Mouse (Mus musculus) stomach, embryonic 14.5 days (tissue): ENCODE measurements around the gene Tbx15. TPM values are rescaled to one million over a fixed set of nuclear protein-coding genes. Genes with fewer than 3 reads are reported as not detected.
A peak's percentile ranks its signal among the peaks of the same experiment; 100 is the strongest.
"Not testable (repeated sequence)": the region's sequence is repeated elsewhere in the genome, so short reads cannot be mapped to it uniquely, and the experiment has no call there.

Experiments
- ATAC-seq: fragments of 200-750 bp; cut with Nextera tagmentation; 2 replicates; pipeline ENCODE4 v1.8.0; 2017; ENCODE audit warnings: low read depth, moderate TSS enrichment; ENCODE audit not compliant: insufficient number of reproducible peaks, insufficient read depth, low FRiP score
- H3K27ac ChIP-seq: fragments of 300-500 bp; sonication (generic); 2 replicates; pipeline ENCODE4 v1.5.1; 2014; ENCODE audit warnings: mild to moderate bottlenecking, low read length, moderate library complexity, mixed read lengths
- H3K27me3 ChIP-seq: fragments of 300-500 bp; sonication (generic); 2 replicates; pipeline ENCODE4 v1.6.1; 2014; ENCODE audit warnings: low read length, control low read depth, mixed read lengths; ENCODE audit not compliant: control insufficient read depth, insufficient read depth
- H3K36me3 ChIP-seq: fragments of 300-500 bp; sonication (generic); 2 replicates; pipeline ENCODE4 v1.6.1; 2014; ENCODE audit warnings: mild to moderate bottlenecking, control low read depth, low read length, moderate library complexity, mixed read lengths; ENCODE audit not compliant: control insufficient read depth, insufficient read depth
- H3K4me1 ChIP-seq: fragments of 300-500 bp; sonication (generic); 2 replicates; pipeline ENCODE4 v1.6.1; 2014; ENCODE audit warnings: low read length, control low read depth, mixed read lengths; ENCODE audit not compliant: control insufficient read depth, insufficient read depth
- H3K4me2 ChIP-seq: fragments of 300-500 bp; sonication (generic); replicated peaks from 2 replicates; pipeline ENCODE4 v1.6.1; 2014; ENCODE audit warnings: low read depth, low read length, control low read depth
- H3K4me3 ChIP-seq: fragments of 300-500 bp; sonication (generic); 2 replicates; pipeline ENCODE4 v1.5.1; 2014; ENCODE audit warnings: low read depth, low read length, control low read depth
- H3K9ac ChIP-seq: fragments of 300-500 bp; sonication (generic); replicated peaks from 2 replicates; pipeline ENCODE4 v1.6.1; 2014; ENCODE audit warnings: low read depth, mild to moderate bottlenecking, control low read depth, low read length, moderate library complexity, mixed read lengths
- H3K9me3 ChIP-seq: fragments of 300-500 bp; sonication (generic); 2 replicates; pipeline ENCODE4 v1.6.1; 2016; ENCODE audit warnings: low read depth, low read length, control low read depth; ENCODE audit not compliant: control insufficient read depth
- WGBS: fragments of 180-500 bp; shearing (Covaris S2); extraction: QIAGEN DNeasy Blood & Tissue Kit; methylation state at CpG from one replicate; pipeline ENCODE4 v1.1.7; 2014; 5-methylcytosine and 5-hydroxymethylcytosine counted together
- polyA plus RNA-seq: library from polyadenylated mRNA; unstranded; fragments of >200 nt; fragmentation: Nextera tagmentation; extraction: Ambion mirVana; gene quantifications from 2 replicates; pipeline ENCODE4 v1.2.1, GENCODE M21; 2014

Gene Tbx15
- polyA plus RNA-seq, 1 experiment from 2014 or later = 0.13 TPM

DNA sequence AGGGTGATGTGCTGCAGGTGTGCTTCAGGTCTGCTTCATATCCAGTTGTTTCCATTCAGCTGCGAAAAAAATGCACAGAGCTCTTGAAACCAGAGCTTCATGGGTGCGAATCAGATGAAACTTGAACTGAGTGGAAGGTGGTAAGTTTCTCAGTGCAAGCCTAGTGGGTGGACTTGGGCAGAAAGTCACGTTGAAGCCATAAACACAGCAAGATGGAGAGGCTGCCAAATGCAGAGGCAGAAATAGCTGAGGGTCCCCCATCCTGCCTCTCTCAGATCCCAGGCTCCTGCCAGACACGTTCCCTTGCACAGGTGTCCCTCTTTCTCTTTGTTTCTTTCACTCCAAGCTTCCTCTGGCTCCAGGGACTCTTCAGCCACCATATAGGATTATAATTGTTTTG, 41.3 kb downstream of the Tbx15 start:
- Histone ChIP-seq H3K4me2 (no peak overlapping the region), H3K27ac (no peak overlapping the region), H3K36me3 (no peaks in the 10 kb centered on the region), H3K9ac (no peak overlapping the region), H3K27me3 (no peaks in the 10 kb centered on the region), H3K4me3 (no peak overlapping the region), H3K9me3 (no peaks in the 10 kb centered on the region), H3K4me1 (no peaks in the 10 kb centered on the region)
- 53% methylated on average over 4 of the region's 4 CpGs for WGBS
- no peak for ATAC-seq

DNA sequence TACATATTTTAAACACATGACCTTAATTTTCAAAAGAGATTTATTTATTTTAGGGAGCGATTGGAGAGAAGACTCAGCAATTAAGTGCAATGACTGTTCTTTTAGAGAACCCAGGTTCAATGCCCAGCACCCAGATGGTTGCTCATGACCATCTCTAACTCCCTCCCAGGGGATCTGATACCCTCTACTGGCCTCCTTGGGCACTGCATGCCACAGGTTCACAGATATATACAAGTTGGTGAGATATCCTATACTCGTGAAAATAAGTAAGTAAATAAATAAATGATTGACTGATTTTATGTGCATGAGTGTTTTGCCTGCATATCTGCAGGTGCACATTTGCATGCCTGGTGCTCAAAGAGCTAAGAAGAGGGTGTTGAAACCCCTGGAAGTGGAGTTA, 48.1 kb downstream of the Tbx15 start:
- Histone ChIP-seq H3K27ac (no peak overlapping the region), H3K4me1 (no peaks in the 10 kb centered on the region), H3K27me3 (no peaks in the 10 kb centered on the region), H3K9me3 (no peaks in the 10 kb centered on the region), H3K9ac (no peak overlapping the region), H3K36me3 (no peaks in the 10 kb centered on the region), H3K4me2 (no peak overlapping the region), H3K4me3 (no peak overlapping the region)
- 49% methylated on average over 2 of the region's 2 CpGs for WGBS
- ATAC-seq = no peak

DNA sequence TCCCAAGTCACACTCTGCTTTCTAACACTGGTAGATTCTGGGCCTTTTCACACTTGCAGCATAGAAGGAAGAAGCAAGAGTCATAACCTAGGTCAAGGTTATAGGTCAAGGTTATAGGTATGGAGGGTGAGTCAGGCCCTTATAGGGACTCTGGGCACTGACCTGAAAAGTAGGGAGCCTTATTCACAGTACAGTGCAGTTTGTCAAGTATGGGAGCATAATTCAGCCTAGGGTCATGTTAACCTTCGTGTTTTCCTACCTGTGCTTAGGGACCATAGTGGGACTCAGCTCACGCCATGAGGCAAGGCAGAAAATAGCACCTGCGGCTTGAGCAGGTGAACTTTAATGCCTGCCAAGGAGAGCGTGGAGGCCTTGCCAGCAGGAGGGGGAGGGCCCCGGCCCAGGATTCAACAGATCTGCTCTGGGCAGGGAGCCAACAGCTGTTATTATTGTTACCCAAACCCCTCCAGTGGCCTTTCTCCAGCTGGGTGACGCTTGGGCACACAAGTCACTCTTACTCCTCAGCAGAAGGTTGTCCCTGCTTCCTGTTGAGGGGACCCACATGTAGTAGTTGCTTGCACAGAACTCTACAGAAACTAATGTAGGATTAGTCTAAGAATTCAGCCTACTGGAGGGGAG, 50.0 kb downstream of the Tbx15 start:
- H3K27me3 ChIP-seq = no peaks in the 10 kb centered on the region
- no peak overlapping the region for H3K9ac ChIP-seq
- H3K4me1 ChIP-seq = no peaks in the 10 kb centered on the region
- WGBS = 35% methylated on average over 6 of the region's 6 CpGs
- H3K4me3 ChIP-seq = no peak overlapping the region
- H3K4me2 ChIP-seq = no peak overlapping the region
- no peaks in the 10 kb centered on the region for H3K9me3 ChIP-seq
- 0 out of 2 replicates have a peak, but pooled peaks have one; percentile 37 for ATAC-seq
- no peak overlapping the region for H3K27ac ChIP-seq
- H3K36me3 ChIP-seq = no peaks in the 10 kb centered on the region

DNA sequence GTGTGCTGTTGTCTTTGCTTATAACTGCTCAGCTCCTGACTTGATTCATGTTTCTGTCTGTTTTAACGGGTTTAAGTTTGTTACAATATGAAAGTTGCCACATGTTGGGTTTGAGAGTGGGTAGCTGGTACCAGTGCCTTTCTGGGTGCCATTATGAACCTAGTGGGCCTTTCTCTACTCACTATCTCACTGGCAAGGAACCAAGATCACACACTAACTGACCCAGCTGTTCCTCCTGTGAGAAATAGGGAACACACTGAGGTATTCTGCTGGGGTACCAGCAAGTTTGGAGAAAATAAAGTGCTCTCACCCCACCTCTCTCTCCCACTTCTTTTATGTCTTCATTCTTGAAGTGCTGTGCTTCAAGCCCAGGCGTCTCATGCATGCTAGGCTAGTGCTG, 50.7 kb downstream of the Tbx15 start:
- H3K4me3 ChIP-seq = no peak overlapping the region
- no peak overlapping the region for H3K27ac ChIP-seq
- H3K4me1 ChIP-seq = no peaks in the 10 kb centered on the region
- no peaks in the 10 kb centered on the region for H3K27me3 ChIP-seq
- H3K36me3 ChIP-seq = no peaks in the 10 kb centered on the region
- ATAC-seq = no peak
- no peaks in the 10 kb centered on the region for H3K9me3 ChIP-seq
- 78% methylated on average over 2 of the region's 2 CpGs for WGBS
- no peak overlapping the region for H3K9ac ChIP-seq
- no peak overlapping the region for H3K4me2 ChIP-seq

DNA sequence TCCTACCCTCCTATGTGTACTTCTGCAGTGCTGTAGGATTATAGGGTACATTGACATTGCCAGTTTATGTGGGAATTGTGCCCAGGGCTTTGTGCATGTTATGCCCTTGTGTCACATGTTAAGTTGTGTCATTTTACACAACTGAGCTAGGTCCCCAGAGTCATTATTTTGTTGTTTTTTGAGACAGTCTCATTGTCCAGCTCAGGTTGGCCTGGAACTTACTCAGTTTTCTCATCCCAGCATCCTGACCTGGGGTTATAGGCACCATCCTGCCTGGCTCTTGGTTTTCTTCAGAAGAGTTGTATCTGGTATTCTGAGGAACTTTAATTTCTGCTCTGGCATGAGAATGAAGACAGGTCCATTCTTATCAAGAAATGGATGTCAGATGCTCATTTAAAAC, 51.2 kb downstream of the Tbx15 start:
- Histone ChIP-seq H3K4me3 (no peak overlapping the region), H3K9ac (no peak overlapping the region), H3K27ac (no peak overlapping the region), H3K36me3 (no peaks in the 10 kb centered on the region), H3K9me3 (no peaks in the 10 kb centered on the region), H3K27me3 (no peaks in the 10 kb centered on the region), H3K4me2 (no peak overlapping the region), H3K4me1 (no peaks in the 10 kb centered on the region)
- ATAC-seq = no peak

DNA sequence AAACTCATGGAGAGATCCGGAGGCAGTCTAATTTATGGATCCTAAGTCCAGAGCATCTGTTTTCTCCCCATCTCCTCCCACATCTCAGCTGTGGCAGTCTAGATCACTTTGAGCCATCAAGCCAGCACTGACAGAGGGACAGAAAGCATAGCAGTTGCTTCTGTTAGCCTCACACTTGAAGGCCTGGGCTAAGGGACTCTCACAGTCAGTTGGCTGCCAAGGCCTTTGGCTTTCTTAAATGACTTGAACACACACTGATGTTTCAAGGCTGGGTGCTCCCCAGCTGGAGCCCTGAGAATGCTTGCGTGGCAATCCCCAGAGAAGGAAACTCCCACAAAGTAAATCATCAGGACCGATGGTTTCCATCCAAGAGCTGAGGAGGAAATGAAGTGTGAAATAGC, 52.4 kb downstream of the Tbx15 start:
- no peaks in the 10 kb centered on the region for H3K4me1 ChIP-seq
- no peak overlapping the region for H3K9ac ChIP-seq
- H3K4me3 ChIP-seq = no peak overlapping the region
- ATAC-seq = no peak
- no peaks in the 10 kb centered on the region for H3K9me3 ChIP-seq
- H3K36me3 ChIP-seq = no peaks in the 10 kb centered on the region
- no peak overlapping the region for H3K4me2 ChIP-seq
- 80% methylated on average over 3 of the region's 3 CpGs for WGBS
- H3K27ac ChIP-seq = no peak overlapping the region
- H3K27me3 ChIP-seq = no peaks in the 10 kb centered on the region

DNA sequence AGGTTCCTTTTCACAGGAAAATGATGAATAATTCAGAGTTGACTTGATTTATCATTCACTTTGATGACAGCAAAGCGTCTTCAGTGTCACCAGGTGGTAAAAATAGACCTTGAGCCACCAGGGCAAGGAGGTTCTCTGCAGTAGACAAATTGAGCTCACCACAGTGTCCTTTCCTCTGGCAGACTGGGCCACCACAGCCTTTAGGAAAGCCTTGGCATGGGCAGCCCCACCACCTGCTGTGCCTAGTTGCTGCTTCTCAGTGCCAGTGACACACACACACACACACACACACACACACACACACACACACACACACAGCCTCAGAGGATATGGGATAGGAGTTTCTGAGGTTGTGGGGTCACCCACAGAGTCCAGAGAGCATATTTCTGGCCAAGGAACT, 54.0 kb downstream of the Tbx15 start:
- not testable (repeated sequence) for H3K27me3 ChIP-seq, H3K4me3 ChIP-seq, H3K9ac ChIP-seq, H3K4me2 ChIP-seq, H3K27ac ChIP-seq, H3K9me3 ChIP-seq, H3K36me3 ChIP-seq, ATAC-seq, H3K4me1 ChIP-seq
- 55% methylated on average over 1 of the region's 1 CpGs for WGBS

DNA sequence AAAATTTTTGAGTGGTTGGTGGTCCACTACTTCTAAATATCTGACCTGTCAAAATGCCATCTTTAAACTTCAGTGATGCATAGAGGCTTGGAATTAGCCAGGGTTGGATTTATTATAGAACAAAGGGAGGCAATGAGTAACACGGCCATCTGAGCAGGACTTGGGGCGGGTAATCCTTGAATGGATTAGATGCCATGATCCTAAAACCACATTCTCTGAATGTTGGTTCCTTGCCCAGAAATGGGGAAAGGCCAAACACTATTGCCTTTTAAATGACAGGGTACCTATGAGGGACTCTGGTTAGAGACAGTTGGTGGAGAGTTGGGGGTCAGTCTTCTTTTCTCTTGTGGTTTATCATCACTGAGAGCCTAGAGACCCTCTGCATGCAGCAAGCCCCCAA, 55.1 kb downstream of the Tbx15 start:
- no peaks in the 10 kb centered on the region for H3K9me3 ChIP-seq
- ATAC-seq = no peak
- H3K4me3 ChIP-seq = no peak overlapping the region
- H3K36me3 ChIP-seq = no peaks in the 10 kb centered on the region
- no peaks in the 10 kb centered on the region for H3K27me3 ChIP-seq
- no peak overlapping the region for H3K9ac ChIP-seq
- H3K4me1 ChIP-seq = no peaks in the 10 kb centered on the region
- H3K4me2 ChIP-seq = no peak overlapping the region
- 70% methylated on average over 2 of the region's 2 CpGs for WGBS
- H3K27ac ChIP-seq = no peak overlapping the region

DNA sequence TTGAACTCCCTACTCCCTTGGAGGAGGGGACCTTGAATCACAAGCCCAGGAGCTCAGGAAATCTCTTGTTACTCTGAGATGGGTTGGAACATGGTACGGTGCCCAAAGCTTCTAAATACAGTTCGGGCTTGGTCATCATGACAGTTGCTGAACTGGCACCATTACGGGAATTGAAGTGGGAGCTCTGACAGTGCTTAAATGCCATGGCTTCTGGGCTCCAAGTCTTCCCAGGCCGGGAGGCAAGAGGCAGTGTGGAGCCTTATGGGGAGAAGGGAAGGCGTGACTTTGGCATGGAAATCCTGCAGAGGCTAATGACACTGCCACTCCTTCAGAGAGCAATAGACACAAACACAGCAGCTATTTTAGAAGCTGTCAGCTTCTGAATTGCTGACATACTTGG, 56.0 kb downstream of the Tbx15 start:
- WGBS = 86% methylated on average over 5 of the region's 5 CpGs
- Histone ChIP-seq H3K27ac (no peak overlapping the region), H3K27me3 (no peaks in the 10 kb centered on the region), H3K4me1 (no peaks in the 10 kb centered on the region), H3K9me3 (no peaks in the 10 kb centered on the region), H3K4me2 (no peak overlapping the region), H3K9ac (no peak overlapping the region), H3K4me3 (no peak overlapping the region), H3K36me3 (no peaks in the 10 kb centered on the region)
- no peak for ATAC-seq
